Mouse (Mus musculus): Measurements from ENCODE around the gene Plcb3. TPM values are rescaled to one million over a fixed set of nuclear protein-coding genes. Genes with fewer than 3 reads are reported as not detected.
"Not testable (repeated sequence)": the region's sequence is repeated elsewhere in the genome, so short reads cannot be mapped to it uniquely, and the experiment has no call there.

Gene Plcb3
- polyA plus RNA-seq, 1 experiment, result 35.5 TPM

DNA sequence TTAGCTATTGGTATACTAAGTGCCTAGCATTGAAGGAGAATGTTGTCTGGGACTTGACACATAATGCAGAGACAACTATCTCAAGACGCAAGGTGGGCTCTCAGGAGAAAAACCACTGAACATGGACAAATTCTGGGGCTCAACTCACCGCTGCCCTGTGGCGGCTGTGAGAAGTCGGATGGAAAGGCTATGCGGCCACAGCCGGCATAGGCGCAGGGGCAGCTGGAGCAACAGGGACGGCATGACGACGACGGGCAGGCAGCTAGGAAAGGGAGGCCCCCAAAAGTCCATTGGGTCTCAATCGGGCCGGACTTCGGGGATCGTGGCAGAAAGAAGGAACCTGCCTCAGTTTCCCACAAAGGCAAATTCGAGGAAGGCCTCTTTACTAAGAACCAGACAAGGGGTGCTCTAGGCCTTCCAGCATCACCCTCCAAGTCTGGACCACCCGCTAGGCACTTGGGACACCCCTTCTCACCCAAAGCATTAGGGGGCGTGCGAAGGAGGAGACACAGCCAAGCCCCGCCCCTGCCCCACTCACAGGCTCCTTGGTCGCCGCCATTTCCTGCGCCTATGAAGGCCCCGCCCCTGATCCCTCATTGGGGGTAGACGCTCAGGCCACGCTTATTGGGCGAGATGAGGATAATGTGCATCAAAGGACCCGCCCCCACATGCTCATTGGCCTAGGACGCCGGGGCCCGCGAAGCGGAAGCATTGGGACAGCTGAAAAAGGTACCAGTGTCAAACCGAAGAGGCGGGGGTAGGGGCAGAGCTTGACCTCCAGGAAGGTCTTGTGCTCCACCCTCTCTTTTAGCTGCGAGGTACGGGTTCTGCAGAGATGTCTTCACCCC, 16.0 kb upstream of the Plcb3 start, which contains the start of gene Dnajc4:
Dnajc4 (minus strand) TSS at position 562 of the 848 bp plus-strand sequence.
- H3K36me3 ChIP-seq (ENCODE audit: control insufficient read depth, insufficient read depth, low read length), result no peaks in the 10 kb centered on the region
- WGBS, result 1% methylated on average over 37 of the region's 37 CpGs
- H3K27me3 ChIP-seq (ENCODE audit: control insufficient read depth, insufficient read depth, low read length), result no peaks in the 10 kb centered on the region
- peak within 1 kb of the TSS; percentile 52 for H3K4me3 ChIP-seq (ENCODE audit: control insufficient read depth, insufficient read depth, low read length)
- peak within 1 kb of the TSS; percentile 1; the same call in 1 of the 2 replicates for H3K27ac ChIP-seq (ENCODE audit: control insufficient read depth, insufficient read depth, low read length)
- DNase-seq, result peak; percentile 99
- TF ChIP-seq CTCF (IDR thresholded peaks at IDR 0.05; ENCODE audit: borderline replicate concordance, control insufficient read depth, extremely low read depth, insufficient read depth, low read length, poor library complexity), result peak; percentile 59; the same call in 1 of the 2 replicates
- TF ChIP-seq POLR2A (IDR thresholded peaks at IDR 0.05; ENCODE audit: control insufficient read depth, extremely low read depth, insufficient read depth, low read length, poor library complexity), result peak; percentile 88
- peaks cover 46% of the 10 kb centered on the region for H3K4me1 ChIP-seq (replicated peaks; ENCODE audit: control insufficient read depth, insufficient read depth, low read length)

DNA sequence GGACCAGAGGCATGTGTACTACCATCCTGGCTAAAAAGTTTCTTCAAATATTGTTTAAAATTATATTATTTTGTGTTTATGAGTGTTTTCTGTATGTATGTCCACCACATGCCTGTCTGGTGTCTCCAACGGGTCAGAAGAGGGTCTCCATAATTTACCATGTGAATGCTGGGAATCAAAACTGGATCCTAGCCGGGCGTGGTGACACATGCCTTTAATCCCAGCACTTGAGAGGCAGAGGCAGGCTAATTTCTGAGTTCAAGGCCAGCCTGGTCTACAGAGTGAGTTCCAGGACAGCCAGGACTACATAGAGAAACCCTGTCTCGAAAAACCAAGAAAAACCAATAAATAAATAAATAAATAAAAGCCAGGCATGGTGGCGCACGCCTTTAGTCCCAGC, 14.9 kb upstream of the Plcb3 start:
- 93% methylated on average over 6 of the region's 6 CpGs for WGBS
- not testable (repeated sequence) for H3K36me3 ChIP-seq (ENCODE audit: control insufficient read depth, insufficient read depth, low read length); DNase-seq; H3K27me3 ChIP-seq (ENCODE audit: control insufficient read depth, insufficient read depth, low read length); H3K4me3 ChIP-seq (ENCODE audit: control insufficient read depth, insufficient read depth, low read length); H3K27ac ChIP-seq (ENCODE audit: control insufficient read depth, insufficient read depth, low read length)
- H3K4me1 ChIP-seq (replicated peaks; ENCODE audit: control insufficient read depth, insufficient read depth, low read length), result peaks cover 46% of the 10 kb centered on the region

DNA sequence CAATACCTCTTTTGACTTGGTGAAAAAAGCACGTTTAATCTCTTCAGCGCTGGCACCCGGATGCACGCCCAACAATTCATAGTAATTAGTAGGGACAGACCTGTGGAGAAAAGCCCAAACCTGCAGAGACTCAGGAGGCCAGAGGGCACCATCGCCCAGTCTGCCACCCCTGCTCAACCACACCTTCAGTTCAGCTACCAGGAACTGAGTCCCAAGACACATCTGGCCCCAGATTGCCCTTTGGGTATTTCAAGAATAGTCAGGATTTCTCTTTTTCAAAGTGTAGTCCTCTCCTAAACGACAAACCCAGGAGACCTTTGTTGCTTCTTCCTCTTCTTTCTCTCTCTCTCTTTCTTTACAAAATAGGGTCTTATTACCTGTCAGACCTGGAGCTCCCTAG, 14.4 kb upstream of the Plcb3 start:
- H3K4me3 ChIP-seq (ENCODE audit: control insufficient read depth, insufficient read depth, low read length), result no peak overlapping the region
- TF ChIP-seq POLR2A (IDR thresholded peaks at IDR 0.05; ENCODE audit: control insufficient read depth, extremely low read depth, insufficient read depth, low read length, poor library complexity) (no peak), CTCF (IDR thresholded peaks at IDR 0.05; ENCODE audit: borderline replicate concordance, control insufficient read depth, extremely low read depth, insufficient read depth, low read length, poor library complexity) (no peak)
- peaks cover 46% of the 10 kb centered on the region for H3K4me1 ChIP-seq (replicated peaks; ENCODE audit: control insufficient read depth, insufficient read depth, low read length)
- no peaks in the 10 kb centered on the region for H3K27me3 ChIP-seq (ENCODE audit: control insufficient read depth, insufficient read depth, low read length)
- H3K27ac ChIP-seq (ENCODE audit: control insufficient read depth, insufficient read depth, low read length), result no peak overlapping the region
- H3K36me3 ChIP-seq (ENCODE audit: control insufficient read depth, insufficient read depth, low read length), result no peaks in the 10 kb centered on the region
- WGBS, result 95% methylated on average over 6 of the region's 6 CpGs
- no peak for DNase-seq

DNA sequence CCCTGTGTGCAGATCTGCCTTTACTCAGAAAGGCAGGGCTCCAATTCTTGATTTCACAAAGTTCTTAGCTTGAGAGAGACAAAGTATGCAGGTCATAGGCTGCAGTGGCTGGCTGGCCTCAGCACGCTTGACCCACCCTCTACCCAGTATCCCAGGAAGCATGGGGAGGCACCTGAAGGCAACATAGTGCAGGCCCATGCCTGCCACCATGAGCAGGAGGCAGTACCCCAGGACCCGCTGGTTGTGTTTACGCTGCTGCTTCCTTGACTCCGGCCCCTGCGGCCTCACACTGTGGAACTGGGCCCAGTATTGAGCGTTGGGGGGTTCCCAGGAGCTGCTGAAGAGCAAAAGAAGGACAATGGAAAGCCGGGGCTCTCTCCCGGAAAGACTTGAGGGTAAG, 13.0 kb upstream of the Plcb3 start:
- H3K4me1 ChIP-seq (replicated peaks; ENCODE audit: control insufficient read depth, insufficient read depth, low read length), result peaks cover 33% of the 10 kb centered on the region

DNA sequence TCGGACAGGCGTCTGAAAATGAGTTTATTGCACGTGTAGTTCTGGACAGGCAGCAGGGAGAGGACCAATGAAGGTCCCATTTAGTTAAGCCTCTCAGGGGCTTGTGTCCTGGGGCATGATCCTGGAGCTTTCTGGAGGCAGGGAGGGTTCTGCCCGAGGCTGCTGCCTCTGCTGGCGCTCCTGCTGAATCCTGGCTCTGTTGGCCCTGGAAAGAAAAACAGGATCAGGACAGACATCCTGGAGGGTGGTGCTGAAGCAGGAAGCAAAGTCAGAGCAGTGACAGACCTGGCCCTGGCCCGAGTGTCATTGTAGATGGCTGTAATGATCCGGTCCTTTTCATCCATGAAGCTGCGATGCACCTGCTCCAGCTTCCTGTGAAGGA, 11.6 kb upstream of the Plcb3 start:
- no peak for DNase-seq
- Histone ChIP-seq H3K27me3 (ENCODE audit: control insufficient read depth, insufficient read depth, low read length) (no peaks in the 10 kb centered on the region), H3K4me3 (ENCODE audit: control insufficient read depth, insufficient read depth, low read length) (peak overlapping the region; percentile 59), H3K36me3 (ENCODE audit: control insufficient read depth, insufficient read depth, low read length) (no peaks in the 10 kb centered on the region), H3K4me1 (replicated peaks; ENCODE audit: control insufficient read depth, insufficient read depth, low read length) (peaks cover 26% of the 10 kb centered on the region), H3K27ac (ENCODE audit: control insufficient read depth, insufficient read depth, low read length) (no peak overlapping the region)
- TF ChIP-seq POLR2A (IDR thresholded peaks at IDR 0.05; ENCODE audit: control insufficient read depth, extremely low read depth, insufficient read depth, low read length, poor library complexity) (no peak), CTCF (IDR thresholded peaks at IDR 0.05; ENCODE audit: borderline replicate concordance, control insufficient read depth, extremely low read depth, insufficient read depth, low read length, poor library complexity) (no peak)
- WGBS, result 16% methylated on average over 8 of the region's 8 CpGs

More for the DNA sequence above, 13.0 kb upstream of the Plcb3 start:
- H3K4me3 ChIP-seq (ENCODE audit: control insufficient read depth, insufficient read depth, low read length), result no peak overlapping the region
- H3K36me3 ChIP-seq (ENCODE audit: control insufficient read depth, insufficient read depth, low read length), result no peaks in the 10 kb centered on the region
- no peak overlapping the region for H3K27ac ChIP-seq (ENCODE audit: control insufficient read depth, insufficient read depth, low read length)
- 96% methylated on average over 8 of the region's 8 CpGs for WGBS
- no peaks in the 10 kb centered on the region for H3K27me3 ChIP-seq (ENCODE audit: control insufficient read depth, insufficient read depth, low read length)
- TF ChIP-seq CTCF (IDR thresholded peaks at IDR 0.05; ENCODE audit: borderline replicate concordance, control insufficient read depth, extremely low read depth, insufficient read depth, low read length, poor library complexity), result no peak
- TF ChIP-seq POLR2A (IDR thresholded peaks at IDR 0.05; ENCODE audit: control insufficient read depth, extremely low read depth, insufficient read depth, low read length, poor library complexity), result no peak
- no peak for DNase-seq

DNA sequence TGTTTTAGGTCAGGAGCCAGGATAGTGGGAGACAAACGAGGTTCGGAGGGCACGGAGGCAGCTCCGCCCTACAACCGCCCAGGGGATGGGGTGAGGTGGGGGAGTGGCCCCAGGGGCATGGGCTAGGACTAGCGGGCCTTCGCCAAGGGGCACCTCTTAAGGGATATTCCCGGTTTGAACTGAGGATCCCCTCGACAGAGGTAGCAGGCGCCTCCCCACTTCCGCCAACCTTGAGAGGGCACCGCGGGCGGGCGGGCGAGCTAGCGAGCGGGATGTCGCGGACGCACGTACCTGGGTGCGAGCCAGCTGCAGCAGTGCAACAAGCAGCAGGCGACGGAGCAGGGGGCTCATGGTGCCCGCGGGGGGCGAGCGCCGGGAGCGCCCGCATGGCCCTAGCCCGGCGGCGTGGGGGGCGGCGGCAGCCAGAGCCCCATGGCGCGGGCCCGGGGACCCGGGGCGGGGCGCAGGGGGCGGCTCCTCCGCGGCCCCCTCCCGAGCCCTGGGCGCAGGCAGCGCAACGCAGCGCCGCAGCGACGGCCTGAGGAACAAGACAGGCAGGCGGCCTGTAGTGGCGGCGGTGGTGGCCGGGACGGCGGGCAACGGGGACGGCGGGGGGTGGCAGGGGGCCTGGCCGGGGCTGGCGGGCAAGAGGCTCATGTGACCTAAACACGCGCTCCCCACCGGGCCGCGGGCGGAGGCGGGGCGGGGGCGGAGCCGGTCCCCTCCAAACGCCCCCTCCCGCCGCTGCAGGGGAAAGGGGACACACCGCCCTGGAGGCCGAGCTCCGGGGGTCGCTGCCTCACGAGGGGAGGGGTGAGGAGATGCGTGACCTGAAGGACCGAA, 11.0 kb upstream of the Plcb3 start, which contains the start of gene Vegfb:
Vegfb (minus strand) TSS at position 591 of the 843 bp plus-strand sequence.
- TF ChIP-seq CTCF (IDR thresholded peaks at IDR 0.05; ENCODE audit: borderline replicate concordance, control insufficient read depth, extremely low read depth, insufficient read depth, low read length, poor library complexity) (no peak), POLR2A (IDR thresholded peaks at IDR 0.05; ENCODE audit: control insufficient read depth, extremely low read depth, insufficient read depth, low read length, poor library complexity) (peak; percentile 50; the same call in 1 of the 2 replicates)
- no peaks in the 10 kb centered on the region for H3K36me3 ChIP-seq (ENCODE audit: control insufficient read depth, insufficient read depth, low read length)
- H3K27me3 ChIP-seq (ENCODE audit: control insufficient read depth, insufficient read depth, low read length), result no peaks in the 10 kb centered on the region
- DNase-seq, result peak; percentile 77
- H3K4me3 ChIP-seq (ENCODE audit: control insufficient read depth, insufficient read depth, low read length), result peak within 1 kb of the TSS; percentile 59
- H3K4me1 ChIP-seq (replicated peaks; ENCODE audit: control insufficient read depth, insufficient read depth, low read length), result peaks cover 22% of the 10 kb centered on the region
- no peak within 1 kb of the TSS for H3K27ac ChIP-seq (ENCODE audit: control insufficient read depth, insufficient read depth, low read length)
- 1% methylated on average over 82 of the region's 85 CpGs for WGBS

Measured in thymus, adult 2 months (tissue).